Mouse (Mus musculus) left cerebral cortex, adult 2 months (tissue): ENCODE data around the gene Syne1. TPM values are rescaled to one million over a fixed set of nuclear protein-coding genes. Genes with fewer than 3 reads are reported as not detected.
A peak's percentile ranks its signal among the peaks of the same experiment; 100 is the strongest.

Experiments
- DNase-seq, 2 experiments: peaks; one replicate each; pipeline ENCODE4 v3.0.0; 2021 to 2022; ENCODE audit warnings: low spot score in 2 of 2, mixed read lengths in 1 of 2; ENCODE audit errors: extremely low spot score in 1 of 2
- H3K27ac ChIP-seq: fragments of 200-600 bp; 2 replicates; pipeline ENCODE4 v1.8.1; 2022
- H3K4me3 ChIP-seq: fragments of 200-600 bp; 2 replicates; pipeline ENCODE4 v1.8.1; 2022
- CTCF ChIP-seq: fragments of 200-600 bp; IDR thresholded peaks from 2 replicates; pipeline ENCODE4 v1.8.1; 2022; ENCODE audit warnings: antibody characterized with exemption, mild to moderate bottlenecking, moderate library complexity
- intact Hi-C: fragments of 180-260 bp; cut with DNase I; formaldehyde crosslinking; loops from one replicate; pipeline ENCODE4 v1.15.1; 2025
- total RNA-seq, 2 experiments: library from RNA; stranded (reverse); gene quantifications; 2 replicates each; pipeline ENCODE4 v1.2.3; 2021

Syne1 gene
- total RNA-seq, 2 experiments from 2014 or later: 430 to 445 TPM

DNA sequence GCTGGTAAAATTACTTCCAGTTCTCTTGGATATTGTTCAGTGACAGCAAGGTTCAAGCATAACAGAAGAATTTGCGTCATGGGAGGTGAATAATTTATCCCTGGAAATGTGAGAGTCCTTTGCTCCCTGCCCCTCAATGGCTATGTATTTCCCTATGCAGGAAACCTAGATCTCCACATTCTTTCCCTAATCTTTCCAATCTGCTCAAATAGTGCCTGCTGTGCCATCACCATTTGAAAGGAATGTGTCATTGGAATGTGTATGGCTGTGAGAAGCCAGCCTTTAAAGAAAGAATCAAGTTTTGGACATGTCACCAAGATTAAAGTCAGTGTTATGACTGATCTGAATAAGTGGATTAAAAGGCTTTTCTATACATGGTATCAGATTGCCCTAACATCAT is 335.3 kb downstream of the Syne1 start:
- Histone ChIP-seq H3K27ac (no peak overlapping the region), H3K4me3 (no peak overlapping the region)
- DNase-seq: no peak
- TF ChIP-seq CTCF: no peak
- intact Hi-C loops: no loop called here

DNA sequence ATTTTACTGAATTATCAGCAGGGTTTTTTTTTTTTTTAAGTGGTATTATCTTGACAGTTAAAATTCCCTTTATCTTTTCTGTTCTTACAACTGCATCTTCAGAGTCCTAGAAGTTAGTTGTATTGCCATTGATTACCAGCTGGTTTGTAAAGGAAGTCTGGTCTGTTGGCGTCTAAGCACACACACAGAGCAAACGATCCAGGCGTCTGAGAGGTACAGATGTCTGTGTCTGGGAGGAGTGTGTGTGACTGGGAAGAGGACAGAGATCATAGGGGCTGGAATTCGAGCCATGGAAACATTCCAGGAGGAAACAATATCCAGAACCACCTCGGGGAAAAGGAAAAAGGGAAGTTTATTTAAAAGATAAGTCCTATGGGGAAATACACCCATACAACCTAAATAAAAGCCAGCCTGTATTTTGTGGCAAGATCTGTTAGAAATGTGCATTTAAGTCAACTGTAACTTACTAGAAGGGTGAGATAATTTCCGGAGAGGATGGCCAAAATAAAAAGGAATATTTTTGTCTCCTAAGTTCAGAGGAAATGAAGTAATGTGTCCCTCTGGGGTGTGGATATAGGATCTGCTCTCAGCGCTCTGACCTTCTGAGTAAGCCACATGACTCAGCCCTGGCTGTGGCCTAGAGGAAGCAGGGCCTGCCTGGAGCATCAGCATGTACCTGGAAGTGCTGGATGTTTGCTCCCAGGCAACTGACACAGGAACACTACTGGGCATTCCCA is 343.2 kb downstream of the Syne1 start:
- intact Hi-C loops: no loop called here
- peak overlapping the region; percentile 29; the same call in 1 of the 2 replicates for H3K27ac ChIP-seq
- no peak for TF ChIP-seq CTCF
- DNase-seq: no peak
- H3K4me3 ChIP-seq: no peak overlapping the region

DNA sequence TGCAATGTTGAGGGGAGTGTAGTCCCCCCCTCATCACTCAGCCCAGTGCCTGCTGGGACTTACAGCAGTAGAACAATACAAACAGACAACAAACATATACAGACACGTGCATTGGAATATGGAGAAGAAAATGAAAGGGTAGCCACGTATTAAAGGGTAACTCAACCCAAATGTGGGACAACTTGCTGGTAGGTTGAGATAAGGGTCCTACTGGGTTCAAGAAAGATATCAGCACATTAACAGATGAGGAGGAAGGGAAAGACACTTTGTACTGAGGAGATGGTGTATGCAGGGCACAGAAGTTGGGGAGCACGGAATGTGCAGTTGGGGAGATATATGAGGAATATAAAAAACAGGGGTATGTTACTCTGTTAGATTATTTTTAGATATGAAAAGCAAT is 345.3 kb downstream of the Syne1 start:
- DNase-seq: no peak
- Histone ChIP-seq H3K27ac (peak overlapping the region; percentile 32), H3K4me3 (no peak overlapping the region)
- intact Hi-C loops: loop anchor here (2.0 kb wide), 1 partner anchor 29 kb away; no protein-coding TSS in a partner anchor
- no peak for TF ChIP-seq CTCF

DNA sequence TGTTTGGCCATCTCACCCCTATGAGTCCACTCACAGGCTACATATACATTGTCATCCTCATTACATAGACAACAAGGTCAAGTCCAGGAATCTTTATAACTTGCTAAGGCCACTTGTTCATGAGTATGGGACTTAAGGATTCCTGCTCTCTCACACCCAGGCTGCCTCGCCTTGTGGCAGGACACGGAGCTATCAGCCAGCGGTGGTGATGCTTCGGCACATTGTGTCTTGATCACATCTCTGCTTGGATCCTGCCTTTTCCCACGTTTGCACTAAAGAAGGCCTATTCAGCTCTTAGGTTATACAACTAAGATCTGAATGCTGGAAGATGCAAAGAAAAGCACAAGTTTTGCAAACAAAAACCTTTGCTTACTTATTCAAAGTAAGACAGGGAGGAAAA is 345.7 kb downstream of the Syne1 start:
- intact Hi-C loops: loop anchor here (2.0 kb wide), 1 partner anchor 29 kb away; no protein-coding TSS in a partner anchor
- no peak overlapping the region for H3K4me3 ChIP-seq
- peak overlapping the region; percentile 32 for H3K27ac ChIP-seq
- DNase-seq: no peak
- TF ChIP-seq CTCF: no peak

DNA sequence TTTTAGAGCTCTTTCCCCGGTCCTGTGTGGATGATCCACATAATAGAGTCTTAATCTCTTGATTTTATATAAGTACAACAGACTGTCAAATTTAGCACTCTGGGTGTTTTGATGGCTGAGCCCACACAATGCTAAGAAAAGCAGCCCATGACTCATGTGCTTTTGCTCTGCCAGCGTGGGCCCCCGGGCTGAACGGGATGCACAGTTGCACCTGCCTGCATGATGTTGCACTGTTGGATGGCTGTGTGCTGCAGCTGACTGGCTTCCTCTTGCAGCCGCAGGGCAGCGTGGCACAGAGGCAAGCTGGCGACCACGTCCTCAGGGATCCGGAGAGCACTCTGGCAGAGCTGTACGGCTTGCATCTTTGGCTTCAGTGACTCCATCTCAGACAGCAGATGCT is 347.4 kb downstream of the Syne1 start:
- intact Hi-C loops: loop anchor here (2.0 kb wide), 1 partner anchor 31 kb away; no protein-coding TSS in a partner anchor
- Histone ChIP-seq H3K27ac (peak overlapping the region; percentile 93), H3K4me3 (no peak overlapping the region)
- peak; percentile 78 to 83 for DNase-seq
- no peak for TF ChIP-seq CTCF

DNA sequence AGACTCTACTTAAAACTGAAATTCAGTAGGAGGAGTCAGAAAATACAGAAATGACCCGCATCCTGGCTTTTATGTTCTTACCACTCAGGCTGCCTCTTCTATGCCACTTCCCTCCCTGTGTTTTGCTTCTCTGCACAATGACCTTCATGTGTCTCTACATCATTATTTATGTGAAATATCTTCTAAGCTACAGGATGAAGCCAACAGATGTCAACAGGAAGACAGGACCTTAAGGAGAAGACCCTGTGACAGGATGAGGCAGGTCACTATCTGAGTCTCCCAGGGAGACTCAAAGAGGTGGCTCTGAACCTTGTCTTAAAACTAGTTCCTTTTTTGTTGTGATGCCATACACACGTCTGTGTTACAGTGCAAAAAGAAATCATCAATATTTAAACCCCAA is 353.9 kb downstream of the Syne1 start:
- Histone ChIP-seq H3K27ac (peak overlapping the region; percentile 2; the same call in 1 of the 2 replicates), H3K4me3 (no peak overlapping the region)
- no peak for DNase-seq
- intact Hi-C loops: no loop called here
- no peak for TF ChIP-seq CTCF

DNA sequence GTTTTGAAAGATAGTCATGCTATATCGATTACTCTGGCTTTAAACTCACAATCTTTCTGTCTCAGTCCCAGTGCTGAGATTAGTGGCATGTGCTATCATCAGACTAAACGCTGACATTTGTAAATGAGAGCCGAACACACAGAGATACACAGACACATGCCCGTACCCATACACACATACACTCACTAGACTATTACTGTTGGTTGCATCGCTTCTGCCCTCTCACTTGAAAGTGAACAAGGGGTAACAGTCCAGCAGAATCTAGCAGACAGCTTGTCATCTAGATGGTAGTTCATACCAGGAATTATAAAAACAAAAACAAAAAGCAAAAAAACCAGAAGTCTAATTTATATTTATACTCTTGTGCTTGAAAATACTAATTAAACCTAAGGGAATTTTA is 355.0 kb downstream of the Syne1 start:
- no peak overlapping the region for H3K4me3 ChIP-seq
- intact Hi-C loops: no loop called here
- H3K27ac ChIP-seq: no peak overlapping the region; the same call in 1 of the 2 replicates
- TF ChIP-seq CTCF: no peak
- no peak for DNase-seq

DNA sequence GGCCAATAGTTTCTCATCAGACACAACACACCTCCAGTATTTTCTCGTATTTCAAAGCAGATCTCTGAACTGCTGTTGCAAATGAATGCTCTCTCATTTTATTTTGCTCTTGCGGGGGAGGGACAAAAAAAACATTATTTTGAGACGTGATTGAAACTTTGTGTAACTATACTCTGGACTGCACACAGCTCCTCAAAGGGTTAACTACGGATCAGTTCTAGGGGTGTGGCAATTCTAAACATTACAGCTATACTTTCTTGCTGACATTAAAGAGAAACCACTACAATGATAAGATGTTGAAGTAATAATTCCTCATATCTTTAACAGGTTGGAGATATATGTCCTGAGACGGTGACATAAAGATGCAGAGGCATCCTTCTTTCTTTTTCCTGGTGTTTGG is 356.0 kb downstream of the Syne1 start:
- intact Hi-C loops: no loop called here
- no peak for DNase-seq
- no peak for TF ChIP-seq CTCF
- peak overlapping the region; percentile 84 for H3K27ac ChIP-seq
- H3K4me3 ChIP-seq: peak overlapping the region; percentile 55; the same call in 1 of the 2 replicates

DNA sequence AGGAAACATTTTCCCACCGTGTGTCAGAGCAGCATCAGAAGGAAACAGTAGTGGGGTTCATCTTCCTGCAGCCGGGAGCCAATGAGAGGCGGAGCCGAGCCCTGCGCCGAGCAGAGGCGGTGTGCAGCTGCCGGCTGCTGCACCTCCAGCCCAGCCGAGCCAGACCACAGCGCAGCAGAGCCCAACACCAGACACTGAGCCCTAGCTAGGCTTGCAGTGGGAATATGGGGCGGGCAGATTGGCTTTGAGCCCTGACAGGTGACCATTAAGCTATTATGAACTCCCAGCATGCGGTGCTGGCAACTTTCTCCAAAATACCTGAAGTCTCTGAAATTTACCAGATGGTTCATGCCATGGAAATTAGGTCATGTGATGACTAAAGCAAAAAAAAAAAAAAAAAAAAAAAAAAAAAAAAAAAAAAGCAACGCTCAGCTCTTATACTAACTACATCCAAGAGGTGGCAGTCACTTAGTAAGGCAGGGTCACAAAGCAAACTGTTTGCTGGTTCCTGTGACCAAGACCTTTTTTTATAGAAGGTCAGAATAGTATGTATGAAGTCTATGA is 356.5 kb downstream of the Syne1 start:
- peak; percentile 74 to 75 for DNase-seq
- Histone ChIP-seq H3K27ac (peak overlapping the region; percentile 84), H3K4me3 (peak overlapping the region; percentile 55)
- intact Hi-C loops: no loop called here
- TF ChIP-seq CTCF: peak; percentile 22

DNA sequence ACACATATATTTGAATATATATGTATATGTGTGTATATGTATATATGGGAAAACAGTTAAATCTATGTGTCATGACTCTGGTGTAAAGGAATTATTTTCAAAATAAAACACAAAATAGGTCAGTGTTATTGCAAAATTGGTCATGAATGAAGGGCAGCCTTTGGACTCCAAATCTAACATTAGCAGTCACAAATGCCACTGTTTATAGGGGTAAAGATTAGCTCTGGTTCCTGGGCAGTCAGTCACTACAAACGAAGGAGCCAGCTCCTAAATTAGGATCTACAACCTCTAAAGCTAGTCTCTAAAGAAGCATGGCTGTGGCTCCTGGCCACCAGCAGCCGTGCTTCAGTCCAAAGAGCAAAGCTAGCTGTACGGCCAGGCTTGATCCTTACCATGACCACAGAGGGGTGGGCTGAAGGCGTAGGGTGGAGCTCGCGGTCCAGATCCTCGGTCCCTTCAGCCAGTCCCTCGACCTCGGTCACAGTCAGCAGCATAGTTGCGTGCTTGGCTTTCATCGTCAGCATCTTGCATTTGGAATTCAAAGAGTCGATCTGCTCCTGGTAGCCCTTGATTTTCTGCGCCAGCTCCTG is 357.1 kb downstream of the Syne1 start:
- peak overlapping the region; percentile 84 for H3K27ac ChIP-seq
- intact Hi-C loops: no loop called here
- TF ChIP-seq CTCF: no peak
- DNase-seq: peak in 1 of 2 experiments; percentile 36
- peak overlapping the region; percentile 55 for H3K4me3 ChIP-seq

DNA sequence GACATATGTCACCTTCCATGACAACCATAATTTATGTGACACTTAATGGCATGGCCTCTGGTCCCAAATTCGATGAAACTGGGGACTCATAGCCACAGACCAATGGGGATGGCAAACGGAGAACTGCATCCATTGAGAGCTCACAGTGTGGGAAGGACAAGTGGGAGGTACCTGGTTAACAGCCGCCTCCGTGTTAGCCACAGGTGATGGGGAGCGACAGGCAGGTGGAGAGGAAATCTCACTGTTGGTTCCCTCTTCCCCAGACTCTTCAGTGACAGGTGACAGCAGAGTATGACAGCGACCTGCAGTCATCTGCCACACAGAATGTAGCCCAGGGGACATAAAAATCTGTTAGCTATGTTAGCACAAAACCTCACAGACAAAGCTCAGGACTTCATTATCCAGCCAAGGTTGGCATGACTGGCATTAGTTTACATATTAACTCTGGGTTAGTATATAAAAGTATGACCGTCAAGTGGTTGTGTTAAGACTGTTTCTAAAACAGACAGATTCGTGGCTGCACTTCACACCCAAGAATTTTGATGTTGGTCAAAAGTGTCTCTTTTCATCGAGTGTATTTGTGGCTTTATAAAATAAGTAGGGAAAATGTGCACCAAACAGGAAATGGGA is 358.3 kb downstream of the Syne1 start:
- H3K4me3 ChIP-seq: peak overlapping the region; percentile 55
- TF ChIP-seq CTCF: no peak
- intact Hi-C loops: no loop called here
- DNase-seq: no peak
- H3K27ac ChIP-seq: peak overlapping the region; percentile 84

DNA sequence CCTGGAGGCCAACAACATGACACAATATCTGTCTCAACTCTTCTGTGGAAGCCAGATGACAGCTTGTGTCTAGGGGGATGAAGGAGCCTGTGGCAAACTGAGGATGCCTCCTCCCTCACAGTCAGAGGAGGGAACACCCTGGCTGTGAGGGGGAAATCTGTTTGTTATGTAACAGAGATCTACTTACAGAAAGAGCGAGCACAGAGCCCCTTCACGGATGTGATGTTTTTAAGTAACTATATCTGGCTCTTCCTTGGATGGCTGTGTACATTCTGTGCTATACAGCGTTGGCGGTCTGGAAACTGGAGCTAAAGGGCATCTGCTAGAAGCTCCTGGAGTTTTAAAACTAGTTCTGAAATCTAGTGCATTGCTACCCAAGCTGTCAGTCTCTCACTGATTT is 360.5 kb downstream of the Syne1 start:
- peak overlapping the region; percentile 84 for H3K27ac ChIP-seq
- DNase-seq: peak; percentile 51 to 55
- intact Hi-C loops: no loop called here
- no peak for TF ChIP-seq CTCF
- no peak overlapping the region for H3K4me3 ChIP-seq
